Mouse (Mus musculus) CH12.LX (cell line): Measurements from ENCODE around the gene Trim15.

Experiments used
- CTCF ChIP-seq, 2 experiments: IDR thresholded peaks in 1 of 2; conservative IDR thresholded peaks in 1 of 2; 2 replicates each; pipeline ENCODE4 v1.5.1; 2011 to 2012; ENCODE audit warnings: low read depth in 2 of 2, low read length in 2 of 2, improper control_type of control experiment in 1 of 2, inconsistent platforms in 1 of 2, mild to moderate bottlenecking in 1 of 2, moderate library complexity in 1 of 2
- E2F4 ChIP-seq: IDR thresholded peaks from 2 replicates; pipeline ENCODE4 v1.6.1; 2011; ENCODE audit warnings: low read depth, low read length, improper control_type of control experiment; ENCODE audit not compliant: insufficient replicate concordance
- KAT2A ChIP-seq: IDR thresholded peaks from 2 replicates; pipeline ENCODE4 v1.6.1; 2012; ENCODE audit warnings: low read length, improper control_type of control experiment, inconsistent platforms; ENCODE audit not compliant: insufficient replicate concordance
- NRF1 ChIP-seq: IDR thresholded peaks from 2 replicates; pipeline ENCODE4 v1.6.1; 2014; ENCODE audit warnings: low read depth, mild to moderate bottlenecking, inconsistent platforms, low read length, improper control_type of control experiment, moderate library complexity
- PAX5 ChIP-seq: IDR thresholded peaks from 2 replicates; pipeline ENCODE4 v1.6.1; 2012; ENCODE audit warnings: low read length, inconsistent platforms, mixed read lengths

DNA sequence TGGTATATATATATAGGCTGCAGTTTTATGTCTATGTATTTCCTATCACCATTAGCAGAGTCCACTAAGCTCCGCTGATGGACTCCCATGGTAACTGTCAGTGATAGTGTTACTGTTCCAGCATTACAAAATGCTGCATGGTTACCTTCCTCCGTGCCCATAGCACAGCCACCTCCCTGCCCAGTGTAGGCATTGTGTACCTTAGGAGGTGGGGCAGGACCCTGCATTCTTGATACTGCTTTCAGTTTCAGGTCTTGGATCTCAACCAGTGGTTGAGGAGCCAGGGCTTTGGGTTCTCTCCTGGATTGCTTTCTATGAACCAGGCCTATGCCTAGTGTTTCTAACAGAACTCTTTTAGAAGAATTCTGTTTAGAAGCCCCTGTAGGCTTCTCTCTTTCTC lies 17.0 kb downstream of the Trim15 start:
- TF ChIP-seq PAX5 (no peak), KAT2A (no peak), NRF1 (no peak), CTCF (conservative IDR thresholded peaks at IDR 0.05 in 1 of 2, IDR thresholded peaks at IDR 0.05 in 1 of 2; ENCODE audit: low read depth in 2 of 2, low read length in 2 of 2) (no peak), E2F4 (no peak)
